Mouse (Mus musculus) CH12.LX (cell line): ENCODE measurements around the gene Thrb. TPM values are rescaled to one million over a fixed set of nuclear protein-coding genes. Genes with fewer than 3 reads are reported as not detected.
A peak's percentile ranks its signal among the peaks of the same experiment; 100 is the strongest.

Experiments used
- DNase-seq: peaks from one replicate; pipeline ENCODE4 v3.0.0-alpha.2; 2013; ENCODE audit errors: extremely low read depth
- H3K27ac ChIP-seq: 2 replicates; pipeline ENCODE4 v1.5.1; 2012; ENCODE audit warnings: low read depth, mild to moderate bottlenecking, control low read depth, moderate library complexity; ENCODE audit not compliant: insufficient read depth
- H3K27me3 ChIP-seq: replicated peaks from 2 replicates; pipeline ENCODE3; 2012; ENCODE audit warnings: inconsistent platforms
- H3K36me3 ChIP-seq, 2 experiments: replicated peaks in 1 of 2; 2 replicates each; pipeline versions ENCODE3 to v1.6.1; 2012; ENCODE audit warnings: inconsistent platforms in 1 of 2, low read length in 1 of 2, mild to moderate bottlenecking in 1 of 2, mixed read lengths in 1 of 2, moderate library complexity in 1 of 2; ENCODE audit not compliant: control insufficient read depth in 1 of 2, insufficient read depth in 1 of 2
- H3K4me1 ChIP-seq, 2 experiments: 2 replicates each; pipeline ENCODE4 v1.6.1; 2012; ENCODE audit warnings: inconsistent platforms in 1 of 2, moderate library complexity in 1 of 2; ENCODE audit not compliant: insufficient read depth in 2 of 2, control insufficient read depth in 1 of 2
- H3K4me2 ChIP-seq: 2 replicates; pipeline ENCODE4 v1.6.1; 2012; ENCODE audit warnings: low read depth, mild to moderate bottlenecking, control low read depth; ENCODE audit not compliant: poor library complexity, insufficient read depth, severe bottlenecking
- H3K4me3 ChIP-seq, 3 experiments: fragments of 150-350 bp in 1 of 3; sonication (generic) in 1 of 3; replicated peaks in 1 of 3; 2 replicates each; pipeline versions ENCODE3 to v1.5.1; 2011 to 2012; ENCODE audit warnings: low read depth in 2 of 3, low read length in 2 of 3, mild to moderate bottlenecking in 2 of 3, moderate library complexity in 2 of 3, control low read depth in 1 of 3, improper control_type of control experiment in 1 of 3, inconsistent platforms in 1 of 3, mixed read lengths in 1 of 3; ENCODE audit not compliant: poor library complexity in 1 of 3
- H3K79me2 ChIP-seq: replicated peaks from 2 replicates; pipeline ENCODE4 v1.6.1; 2012; ENCODE audit warnings: mild to moderate bottlenecking, moderate library complexity; ENCODE audit not compliant: control insufficient read depth, poor library complexity, insufficient read depth, severe bottlenecking; ENCODE audit errors: extremely low read depth
- H3K9ac ChIP-seq: 2 replicates; pipeline ENCODE4 v1.6.1; 2012; ENCODE audit warnings: low read depth, mild to moderate bottlenecking, control low read depth, moderate library complexity; ENCODE audit not compliant: insufficient read depth
- H3K9me3 ChIP-seq: replicated peaks from 2 replicates; pipeline ENCODE3; 2012; ENCODE audit warnings: low read length, inconsistent platforms, mixed read lengths
- CHD2 ChIP-seq: IDR thresholded peaks from 2 replicates; pipeline ENCODE4 v1.6.1; 2011; ENCODE audit warnings: low read length, improper control_type of control experiment
- CTCF ChIP-seq, 2 experiments: IDR thresholded peaks in 1 of 2; conservative IDR thresholded peaks in 1 of 2; 2 replicates each; pipeline ENCODE4 v1.5.1; 2011 to 2012; ENCODE audit warnings: low read depth in 2 of 2, low read length in 2 of 2, improper control_type of control experiment in 1 of 2, inconsistent platforms in 1 of 2, mild to moderate bottlenecking in 1 of 2, moderate library complexity in 1 of 2
- ELF1 ChIP-seq: IDR thresholded peaks from 2 replicates; pipeline ENCODE4 v1.6.1; 2014; ENCODE audit warnings: low read depth, mild to moderate bottlenecking, inconsistent platforms, low read length, improper control_type of control experiment
- EP300 ChIP-seq: IDR thresholded peaks from 2 replicates; pipeline ENCODE4 v1.6.1; 2011; ENCODE audit warnings: low read length, improper control_type of control experiment
- IRF4 ChIP-seq: IDR thresholded peaks from 2 replicates; pipeline ENCODE4 v1.6.1; 2014; ENCODE audit warnings: low read depth, mild to moderate bottlenecking, inconsistent platforms, low read length, improper control_type of control experiment
- JUN ChIP-seq: IDR thresholded peaks from 2 replicates; pipeline ENCODE4 v1.6.1; 2011; ENCODE audit warnings: low read depth, mild to moderate bottlenecking, low read length, improper control_type of control experiment, moderate library complexity; ENCODE audit not compliant: insufficient read depth
- MAX ChIP-seq: IDR thresholded peaks from 2 replicates; pipeline ENCODE4 v1.6.1; 2011; ENCODE audit warnings: low read length, improper control_type of control experiment
- MEF2A ChIP-seq: IDR thresholded peaks from 2 replicates; pipeline ENCODE4 v1.6.1; 2014; ENCODE audit warnings: low read depth, mild to moderate bottlenecking, inconsistent platforms, low read length, improper control_type of control experiment, borderline replicate concordance
- MYC ChIP-seq: IDR thresholded peaks from 2 replicates; pipeline ENCODE4 v1.6.1; 2011; ENCODE audit warnings: low read depth, mild to moderate bottlenecking, improper control_type of control experiment, low read length
- RAD21 ChIP-seq: IDR thresholded peaks from 2 replicates; pipeline ENCODE4 v1.6.1; 2011; ENCODE audit warnings: low read depth, mild to moderate bottlenecking, low read length, improper control_type of control experiment, moderate library complexity
- SMC3 ChIP-seq: IDR thresholded peaks from 2 replicates; pipeline ENCODE4 v1.6.1; 2011; ENCODE audit warnings: low read depth, low read length, improper control_type of control experiment
- UBTF ChIP-seq: IDR thresholded peaks from 2 replicates; pipeline ENCODE4 v1.6.1; 2012; ENCODE audit warnings: low read depth, mild to moderate bottlenecking, inconsistent platforms, low read length, improper control_type of control experiment, moderate library complexity
- ZC3H11A ChIP-seq: IDR thresholded peaks from 2 replicates; pipeline ENCODE4 v1.6.1; 2012; ENCODE audit warnings: low read depth, mild to moderate bottlenecking, inconsistent platforms, low read length, improper control_type of control experiment
- ZNF384 ChIP-seq: IDR thresholded peaks from 2 replicates; pipeline ENCODE4 v1.6.1; 2012; ENCODE audit warnings: low read depth, low read length, improper control_type of control experiment, inconsistent platforms
- dilution Hi-C: fragments of 300-500 bp; cut with MboI; formaldehyde crosslinking; loops from 2 replicates; pipeline ENCODE4 v1.14.3; 2020; ENCODE audit warnings: low sequenced_read_pairs; ENCODE audit not compliant: extremely low pct_unique_long_range_greater_than_20kb, extremely low pct_ligation_motif_present
- in situ Hi-C: fragments of 300-500 bp; cut with MboI; formaldehyde crosslinking; loops from 3 replicates; pipeline ENCODE4 v1.14.3; 2019; ENCODE audit warnings: low sequenced_read_pairs, low pct_ligation_motif_present, low pct_unique_long_range_greater_than_20kb, mixed read lengths
- polyA plus RNA-seq: library from polyadenylated mRNA; unstranded; fragments of >175 nt; gene quantifications from 2 replicates; pipeline ENCODE4 v1.2.1, GENCODE M21; 2012; ENCODE audit warnings: low read depth; ENCODE audit not compliant: insufficient read length
- total RNA-seq, 2 experiments: library from RNA; depleted of rRNA; stranded (reverse); fragments of 300-350 nt in 1 of 2; fragments of >200 nt in 1 of 2; gene quantifications; 2 replicates each; pipeline ENCODE4 v1.2.3; 2012 to 2014

Thrb gene
- total and polyA plus RNA-seq, 3 experiments = 0.56 to 1.6 (median 0.60) TPM

DNA sequence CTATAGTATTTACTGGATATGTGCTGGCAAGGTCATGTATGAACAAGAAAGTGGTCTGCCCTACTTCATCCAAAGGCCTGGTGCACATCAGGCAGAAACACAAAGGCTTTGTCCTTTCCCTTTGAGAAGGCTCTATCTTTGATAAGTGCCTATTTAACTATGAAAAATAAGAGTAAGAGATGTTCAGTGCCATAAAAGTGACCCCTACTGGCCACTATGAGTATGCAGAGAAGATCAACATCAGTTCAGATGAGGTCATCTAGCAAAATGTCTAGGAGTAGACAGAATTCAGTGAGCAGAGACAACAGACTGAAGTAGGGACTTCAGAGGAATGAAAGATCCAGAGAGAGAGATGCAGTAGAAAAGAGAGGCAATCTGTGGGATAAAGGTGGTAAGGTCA is 362.3 kb downstream of the Thrb start:
- in situ Hi-C loops = no loop called here
- Histone ChIP-seq H3K4me1 (peaks cover 0 to 14% of the 10 kb centered on the region in 2 experiments; a peak in 2 of 4 replicates), H3K79me2 (no peaks in the 10 kb centered on the region), H3K9me3 (no peaks in the 10 kb centered on the region), H3K4me3 (no peak overlapping the region), H3K4me2 (no peak overlapping the region), H3K27ac (no peak overlapping the region), H3K36me3 (no peaks in the 10 kb centered on the region), H3K9ac (no peak overlapping the region), H3K27me3 (no peaks in the 10 kb centered on the region)
- dilution Hi-C loops = no loop called here
- DNase-seq = no peak
- TF ChIP-seq RAD21 (peak; percentile 43), MAX (no peak), EP300 (no peak), ZNF384 (no peak), ELF1 (no peak), IRF4 (no peak), UBTF (no peak), MEF2A (no peak), SMC3 (peak; percentile 35; the same call in 1 of the 2 replicates), JUN (no peak), CTCF (conservative IDR thresholded peaks at IDR 0.05 in 1 of 2, IDR thresholded peaks at IDR 0.05 in 1 of 2; ENCODE audit: low read depth in 2 of 2, low read length in 2 of 2) (peak; percentile 43 to 64)

DNA sequence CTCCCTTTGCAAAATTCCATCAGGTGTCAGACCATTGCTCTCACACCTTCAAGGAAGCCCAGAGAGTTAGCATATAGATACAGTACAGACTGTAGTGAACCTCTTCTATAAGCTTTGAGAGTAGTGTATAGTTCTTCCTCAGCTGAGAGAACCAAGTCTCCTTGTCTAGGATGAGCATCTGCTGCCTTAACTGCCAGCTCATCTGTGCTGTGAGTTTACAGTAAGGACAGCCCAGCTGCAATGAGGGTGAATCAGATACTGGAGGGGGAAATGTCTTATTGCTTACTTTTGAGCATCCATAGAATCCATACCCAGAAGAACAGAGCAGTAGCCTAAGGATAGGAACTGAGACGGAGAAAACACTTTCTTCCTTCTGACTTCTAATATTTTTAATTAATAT is 367.8 kb downstream of the Thrb start:
- H3K4me3 ChIP-seq = no peak overlapping the region
- no peaks in the 10 kb centered on the region for H3K27me3 ChIP-seq
- no peak overlapping the region for H3K9ac ChIP-seq
- dilution Hi-C loops = no loop called here
- no peak overlapping the region for H3K27ac ChIP-seq
- TF ChIP-seq UBTF (no peak), EP300 (no peak), ZC3H11A (no peak), MYC (no peak), CHD2 (no peak), RAD21 (no peak)
- TF ChIP-seq, all 38 proteins: peak for 0
- no peaks in the 10 kb centered on the region for H3K9me3 ChIP-seq
- peaks cover 0 to 5% of the 10 kb centered on the region in 2 experiments; a peak in 2 of 4 replicates for H3K4me1 ChIP-seq
- no peaks in the 10 kb centered on the region for H3K79me2 ChIP-seq
- no peak for DNase-seq
- H3K36me3 ChIP-seq = no peaks in the 10 kb centered on the region
- no peak overlapping the region for H3K4me2 ChIP-seq
- in situ Hi-C loops = no loop called here
